Mouse (Mus musculus): ENCODE measurements around the gene Plbd2.

Plbd2 gene

DNA sequence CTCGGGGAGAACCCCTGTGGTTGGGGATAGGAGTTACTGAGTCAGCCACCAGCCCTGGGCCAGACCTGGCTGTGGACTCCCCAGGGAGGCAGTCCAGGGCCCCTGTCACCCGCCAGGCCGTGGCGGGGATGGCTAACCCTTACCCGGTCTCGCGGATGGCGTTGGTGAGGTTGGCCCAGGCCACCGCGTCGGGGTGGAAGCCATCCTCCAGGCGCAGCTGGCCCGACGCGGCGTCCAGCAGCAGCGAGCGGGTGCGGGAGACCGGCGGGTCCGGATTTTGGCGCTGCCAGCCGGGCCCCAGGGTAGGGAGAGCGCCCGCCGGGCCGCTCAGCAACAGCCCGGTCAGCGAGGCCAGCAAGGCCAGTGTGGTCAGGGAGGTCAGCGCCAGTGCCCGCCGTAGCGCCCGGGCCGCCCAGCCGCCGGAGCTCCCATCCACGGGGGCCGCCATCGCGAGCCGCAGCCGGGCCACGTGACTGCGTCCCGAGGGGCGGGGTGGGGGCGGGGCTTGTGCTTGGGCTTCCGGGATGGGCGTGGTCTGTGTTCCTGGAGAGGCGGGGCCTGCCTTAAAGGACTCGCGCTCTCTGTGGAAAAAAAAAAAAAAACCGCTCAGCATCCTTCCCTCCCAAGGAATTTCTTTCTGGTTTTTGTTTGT is at the start of gene Plbd2:
Gene Plbd2, minus strand, starts transcription at position 482 of the 652 bp plus-strand sequence.
- peak; percentile 81 for DNase-seq

- no peak for DNase-seq
Observed at GRCm38 (mm10) chr5:120550673-120551072, 47.2 kb upstream of the Plbd2 start.

DNA sequence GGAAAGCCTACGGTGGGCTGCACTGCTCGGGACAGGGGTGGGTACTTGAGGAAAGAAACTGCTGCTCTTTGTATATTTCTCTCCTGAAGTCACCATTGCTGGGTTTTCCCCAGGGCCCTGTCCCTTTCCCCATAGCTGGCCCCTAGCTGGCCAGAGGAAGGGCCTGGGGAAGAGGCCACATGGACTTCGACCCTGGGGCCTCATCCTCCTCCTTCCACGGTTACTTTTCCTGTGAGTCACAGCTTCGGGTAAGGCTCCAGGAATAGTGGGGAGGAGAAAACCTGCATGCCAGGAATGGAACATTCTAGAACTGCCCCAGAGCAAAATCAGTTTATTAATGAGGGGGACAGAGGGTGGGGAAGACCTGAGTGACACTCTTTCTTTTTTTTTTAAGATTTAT is 46.7 kb upstream of the Plbd2 start:
- no peak for DNase-seq

DNA sequence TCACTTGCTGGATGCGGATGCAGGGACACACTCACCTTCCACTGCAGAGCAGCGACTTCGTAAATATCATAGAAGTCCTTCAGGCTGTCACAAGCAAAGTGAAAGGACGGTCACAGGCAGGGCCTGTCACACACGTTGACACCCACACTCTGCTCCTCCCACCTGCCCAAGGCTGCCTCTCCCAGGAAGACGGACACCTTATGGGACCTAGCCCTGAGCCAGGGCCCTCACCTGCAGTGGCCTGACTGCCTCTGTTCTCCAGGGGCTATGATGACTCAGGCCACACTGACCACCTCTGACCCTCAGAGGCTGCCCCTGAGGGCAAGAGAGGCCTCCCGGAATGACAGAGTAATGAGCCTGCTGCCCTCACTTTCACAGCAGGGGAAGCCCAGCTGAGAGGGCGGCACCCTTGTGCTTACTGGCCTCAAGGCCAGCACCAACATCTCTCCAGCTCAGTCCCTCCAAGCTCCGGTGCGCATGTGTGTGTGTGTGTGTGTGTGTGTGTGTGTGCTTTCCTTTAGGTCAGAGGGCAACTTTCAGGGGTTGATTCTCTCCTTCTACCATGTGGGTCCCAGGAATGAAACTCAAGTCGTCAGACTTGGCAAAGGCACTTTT is 44.9 kb upstream of the Plbd2 start:
- DNase-seq, result no peak

DNA sequence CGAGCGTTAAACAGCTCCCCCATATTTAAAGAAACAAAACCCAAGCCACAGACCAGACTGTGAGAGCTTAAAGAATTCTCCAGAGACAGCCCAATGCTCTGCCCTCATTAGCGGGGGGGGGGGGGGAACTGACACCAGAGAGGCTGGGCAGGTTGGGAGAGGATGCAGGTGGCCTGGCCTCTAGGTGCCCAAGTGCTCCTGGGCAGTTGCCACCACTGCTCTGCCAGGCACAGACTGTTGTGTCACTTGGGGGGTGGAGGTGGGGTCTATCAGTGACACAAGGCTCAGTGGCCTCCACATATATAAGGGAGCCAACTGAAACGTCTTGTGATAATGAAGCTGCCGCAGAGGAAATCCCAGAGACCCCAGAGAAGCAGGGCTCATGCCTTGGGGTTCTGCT is 33.2 kb upstream of the Plbd2 start:
- no peak for DNase-seq

- DNase-seq, result peak; percentile 71
Observed at GRCm38 (mm10) chr5:120536046-120536445, 32.6 kb upstream of the Plbd2 start.

GRCm38 (mm10) chr5:120534686-120535075 is 31.3 kb upstream of the Plbd2 start:
- no peak for DNase-seq

- DNase-seq, result no peak
Observed at GRCm38 (mm10) chr5:120534071-120534685, 30.8 kb upstream of the Plbd2 start.

DNA sequence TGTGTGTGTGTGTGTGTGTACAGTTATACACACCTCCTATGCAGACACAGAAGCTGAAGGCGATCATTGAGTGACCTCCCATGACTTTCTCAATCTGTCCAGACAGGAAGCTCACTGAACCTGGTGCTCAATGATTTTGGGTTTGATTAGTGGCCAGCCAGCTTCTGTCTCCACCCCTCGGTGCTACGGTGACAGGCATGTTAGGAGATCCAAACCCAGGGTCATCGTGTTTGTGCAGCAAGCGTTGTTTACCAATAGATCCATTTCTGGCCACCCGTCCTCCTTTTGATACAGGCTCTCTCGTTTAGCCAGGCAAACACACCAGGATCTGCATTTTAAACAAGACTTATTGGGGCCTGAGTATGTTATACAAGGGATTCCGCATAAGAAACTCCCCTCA is 28.2 kb upstream of the Plbd2 start:
- no peak for DNase-seq

DNA sequence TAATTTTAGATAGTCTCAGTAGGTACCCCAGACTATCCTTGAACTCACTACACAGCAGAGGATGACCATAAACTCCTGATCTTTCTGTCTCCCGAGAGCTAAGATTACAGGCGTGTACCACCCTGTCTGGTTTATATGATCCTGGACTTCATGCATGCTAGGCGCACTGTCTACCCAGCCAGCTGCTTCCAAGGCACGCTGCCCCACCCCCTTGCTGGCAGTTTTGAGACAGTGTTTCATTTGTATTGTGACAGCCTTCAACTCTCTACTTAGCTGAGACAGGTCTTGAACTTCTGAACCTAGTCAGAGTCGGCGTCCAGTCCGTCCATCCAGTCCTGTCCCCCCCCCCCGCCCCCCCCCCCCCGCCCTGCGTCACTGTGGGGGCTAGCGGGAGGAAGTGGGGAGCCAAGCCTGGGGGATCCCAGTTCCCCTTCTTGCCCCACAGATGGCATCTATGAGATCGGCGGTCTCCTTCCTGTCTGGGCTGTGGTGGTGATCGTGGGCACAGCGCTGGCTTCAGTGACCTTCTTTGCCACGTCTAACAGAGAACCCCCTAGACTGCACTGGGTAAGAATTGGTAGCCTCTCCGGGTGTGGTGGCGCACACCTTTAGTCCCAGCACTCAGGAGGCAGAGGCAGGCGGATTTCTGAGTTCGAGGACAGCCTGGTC is 24.0 kb upstream of the Plbd2 start:
- no peak for DNase-seq

- no peak for DNase-seq
Observed at GRCm38 (mm10) chr5:120526311-120526710, 22.9 kb upstream of the Plbd2 start.

GRCm38 (mm10) chr5:120525737-120526136 is 22.3 kb upstream of the Plbd2 start:
- no peak for DNase-seq

DNA sequence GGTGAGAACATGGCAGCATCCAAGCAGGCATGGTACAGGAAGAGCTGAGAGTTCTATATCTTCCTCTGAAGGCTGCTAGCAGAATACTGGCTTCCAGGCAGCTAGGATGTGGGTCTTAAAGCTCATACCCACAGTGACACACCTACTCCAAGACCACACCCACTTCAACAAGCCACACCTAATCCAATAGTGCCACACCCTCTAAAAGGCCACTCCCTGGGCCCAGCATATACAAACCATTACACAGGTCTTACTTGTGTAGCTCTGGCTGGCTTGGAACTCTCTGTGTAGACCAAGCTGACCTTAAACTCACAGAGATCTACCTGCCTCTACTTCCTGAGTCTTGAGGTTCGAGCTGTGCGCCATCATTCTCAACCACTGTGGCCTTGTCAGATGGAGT is 21.3 kb upstream of the Plbd2 start:
- DNase-seq, result no peak

GRCm38 (mm10) chr5:120522649-120523048 is 19.2 kb upstream of the Plbd2 start:
- DNase-seq, result no peak

DNA sequence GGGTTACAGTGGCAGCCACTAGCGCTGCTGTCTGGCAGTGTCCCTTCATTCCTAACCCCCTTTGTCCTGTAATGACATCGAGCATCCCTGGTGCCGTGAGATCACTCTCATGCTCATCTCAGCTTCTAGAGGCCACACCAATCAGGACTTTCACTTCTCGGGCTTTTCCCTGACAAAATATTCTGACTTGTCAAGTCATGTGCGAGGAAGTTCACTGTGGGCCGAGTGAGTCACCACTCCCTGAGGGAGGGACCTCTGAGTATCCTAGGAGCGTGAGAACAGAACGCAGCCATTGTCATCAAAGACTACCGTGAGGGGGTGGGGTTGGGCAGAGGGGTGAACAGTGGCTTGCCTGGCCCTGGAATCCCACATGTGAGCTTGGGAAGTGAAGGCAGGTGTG is 14.1 kb upstream of the Plbd2 start:
- DNase-seq, result no peak

DNA sequence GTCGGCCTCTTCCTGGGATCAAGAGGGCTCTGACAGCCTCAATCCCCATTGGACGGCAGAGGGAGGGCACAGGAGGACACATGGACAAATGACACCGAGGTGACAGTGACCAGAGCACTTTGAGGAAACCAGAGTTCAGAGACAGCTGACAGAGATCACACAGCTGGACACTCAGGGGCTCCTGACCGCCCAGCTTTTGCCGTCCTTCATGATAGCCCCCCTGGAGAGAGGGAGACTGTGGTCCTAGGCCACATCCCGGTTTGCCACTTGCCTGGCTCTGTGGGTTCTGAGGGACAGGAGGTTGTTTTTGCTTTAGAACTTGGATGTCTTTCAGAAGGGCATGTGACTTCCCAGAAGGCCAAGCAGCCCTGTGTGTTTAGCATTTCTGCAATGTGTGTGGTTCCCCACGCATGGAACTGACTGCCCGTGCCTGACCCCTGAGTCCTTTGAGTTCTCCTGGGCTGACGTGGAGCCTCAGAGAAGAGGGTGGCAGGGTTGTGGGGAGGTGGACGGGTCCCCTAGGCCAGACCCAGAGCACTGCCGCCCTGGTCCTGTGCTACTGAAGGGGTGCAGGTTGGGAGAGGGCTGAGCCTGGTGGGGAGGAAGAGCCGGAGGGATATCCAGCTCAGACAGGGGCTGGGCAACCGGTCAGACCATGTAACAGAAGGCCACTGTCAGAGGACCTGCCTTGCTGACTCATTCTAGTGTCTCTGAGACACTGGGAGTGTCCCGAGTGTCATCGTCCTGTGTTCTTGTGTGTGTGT is 13.0 kb upstream of the Plbd2 start:
- DNase-seq, result no peak

- no peak for DNase-seq
Observed at GRCm38 (mm10) chr5:120515451-120515850, 12.0 kb upstream of the Plbd2 start.

GRCm38 (mm10) chr5:120514754-120515153 is 11.3 kb upstream of the Plbd2 start:
- no peak for DNase-seq

DNA sequence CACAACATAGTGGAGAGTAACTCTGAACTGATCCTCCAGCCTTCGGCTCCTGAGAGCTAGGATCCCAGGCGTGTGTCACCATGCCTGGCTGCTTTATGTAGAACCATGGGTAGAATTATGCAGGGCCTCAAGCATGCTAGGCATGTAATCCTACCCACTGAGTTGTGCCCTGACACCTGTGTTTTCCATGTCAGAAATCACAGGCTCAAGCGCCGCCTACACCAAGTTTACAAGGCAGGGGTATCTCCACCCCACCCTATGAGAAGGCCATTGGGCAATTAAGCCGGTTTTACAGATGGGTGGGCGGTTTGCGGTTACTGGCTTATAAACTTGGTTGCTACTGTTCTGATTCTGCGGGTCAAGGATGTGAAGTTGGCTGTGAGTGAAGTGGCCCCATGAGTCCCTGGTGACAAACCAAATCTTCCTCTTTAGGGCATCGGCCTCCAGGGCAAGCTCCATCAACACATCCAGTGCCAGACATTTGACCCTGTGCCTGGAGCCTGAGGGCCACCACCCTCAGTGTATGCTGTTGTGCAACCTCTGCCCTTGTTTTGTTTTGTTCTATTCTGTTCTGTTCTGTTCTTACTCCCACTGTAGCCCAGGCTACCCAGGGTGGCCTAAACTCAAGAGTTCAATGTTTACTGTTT is 10.7 kb upstream of the Plbd2 start:
- no peak for DNase-seq

- DNase-seq, result no peak
Observed at GRCm38 (mm10) chr5:120512911-120513555, 9.6 kb upstream of the Plbd2 start.

GRCm38 (mm10) chr5:120511643-120512220 is 8.3 kb upstream of the Plbd2 start:
- no peak for DNase-seq
